Mouse (Mus musculus) forebrain, embryonic 15.5 days (tissue): ENCODE results near the gene Naa25. TPM values are rescaled to one million over a fixed set of nuclear protein-coding genes. Genes with fewer than 3 reads are reported as not detected.

Source experiments
- ATAC-seq: fragments of 200-750 bp; cut with Nextera tagmentation; replicated peaks from 2 replicates; pipeline ENCODE4 v1.8.0; 2017; ENCODE audit warnings: mild to moderate bottlenecking, moderate TSS enrichment, moderate library complexity
- H3K27ac ChIP-seq: fragments of 300-500 bp; sonication (generic); replicated peaks from 2 replicates; pipeline ENCODE4 v1.5.1; 2015; ENCODE audit warnings: mild to moderate bottlenecking, inconsistent platforms
- H3K27me3 ChIP-seq: fragments of 300-500 bp; sonication (generic); 2 replicates; pipeline ENCODE4 v1.6.1; 2015; ENCODE audit warnings: inconsistent platforms
- H3K36me3 ChIP-seq: fragments of 300-500 bp; sonication (generic); 2 replicates; pipeline ENCODE4 v1.6.1; 2015; ENCODE audit warnings: mild to moderate bottlenecking, inconsistent platforms
- H3K4me1 ChIP-seq: fragments of 300-500 bp; sonication (generic); 2 replicates; pipeline ENCODE4 v1.6.1; 2015; ENCODE audit warnings: inconsistent platforms
- H3K4me2 ChIP-seq: fragments of 300-500 bp; sonication (generic); replicated peaks from 2 replicates; pipeline ENCODE4 v1.6.1; 2015; ENCODE audit warnings: mild to moderate bottlenecking, inconsistent platforms
- H3K4me3 ChIP-seq: fragments of 300-500 bp; sonication (generic); 2 replicates; pipeline ENCODE4 v1.5.1; 2015; ENCODE audit warnings: mild to moderate bottlenecking, inconsistent platforms
- H3K9ac ChIP-seq: fragments of 300-500 bp; sonication (generic); replicated peaks from 2 replicates; pipeline ENCODE4 v1.6.1; 2015; ENCODE audit warnings: mild to moderate bottlenecking, inconsistent platforms
- H3K9me3 ChIP-seq: fragments of 300-500 bp; sonication (generic); 2 replicates; pipeline ENCODE4 v1.6.1; 2016; ENCODE audit warnings: inconsistent platforms
- WGBS: fragments of 180-500 bp; shearing (Covaris S2); methylation state at CpG from one replicate; pipeline ENCODE4 v1.1.7; 2015; ENCODE audit warnings: mixed read lengths; 5-methylcytosine and 5-hydroxymethylcytosine counted together
- polyA plus RNA-seq: library from polyadenylated mRNA; unstranded; fragments of >200 nt; fragmentation: Nextera tagmentation; extraction: Ambion mirVana; gene quantifications from 2 replicates; pipeline ENCODE4 v1.2.1, GENCODE M21; 2015

Naa25 gene
- polyA plus RNA-seq, 1 experiment from 2014 or later = 59.0 TPM

- peak overlapping the region; percentile 84 for H3K27ac ChIP-seq
- WGBS = 26% methylated on average over 10 of the region's 10 CpGs
- peak overlapping the region; percentile 81 for H3K9ac ChIP-seq
- H3K4me2 ChIP-seq = peak overlapping the region; percentile 78
- no peak for ATAC-seq
- H3K9me3 ChIP-seq = no peaks in the 10 kb centered on the region
- H3K4me1 ChIP-seq = peaks cover 33% of the 10 kb centered on the region
- H3K4me3 ChIP-seq = peak overlapping the region; percentile 84
- H3K36me3 ChIP-seq = peaks cover 24% of the 10 kb centered on the region
- H3K27me3 ChIP-seq = no peaks in the 10 kb centered on the region; the same call in 1 of the 2 replicates
Measured at GRCm38 (mm10) chr5:121383857-121384756, 13.6 kb upstream of the Naa25 start.

GRCm38 (mm10) chr5:121384757-121385460 lies 12.8 kb upstream of the Naa25 start:
- Histone ChIP-seq H3K4me2 (peak overlapping the region; percentile 78), H3K4me3 (peak overlapping the region; percentile 84), H3K27ac (peak overlapping the region; percentile 84), H3K4me1 (peaks cover 36% of the 10 kb centered on the region), H3K27me3 (no peaks in the 10 kb centered on the region; the same call in 1 of the 2 replicates), H3K9ac (peak overlapping the region; percentile 81), H3K36me3 (peaks cover 18% of the 10 kb centered on the region), H3K9me3 (no peaks in the 10 kb centered on the region)
- peak; percentile 63 for ATAC-seq
- WGBS = 2% methylated on average over 44 of the region's 47 CpGs

- H3K4me1 ChIP-seq = peaks cover 36% of the 10 kb centered on the region
- no peaks in the 10 kb centered on the region; the same call in 1 of the 2 replicates for H3K27me3 ChIP-seq
- ATAC-seq = peak; percentile 96
- no peaks in the 10 kb centered on the region for H3K9me3 ChIP-seq
- peaks cover 13% of the 10 kb centered on the region for H3K36me3 ChIP-seq
- peak within 1 kb of the TSS; percentile 78 for H3K4me2 ChIP-seq
- H3K9ac ChIP-seq = peak within 1 kb of the TSS; percentile 81
- H3K4me3 ChIP-seq = peak within 1 kb of the TSS; percentile 84
- peak within 1 kb of the TSS; percentile 84 for H3K27ac ChIP-seq
- WGBS = under 1% methylated on average over 36 of the region's 45 CpGs
Measured at GRCm38 (mm10) chr5:121385461-121386119, 12.1 kb upstream of the Naa25 start, which contains the start of gene Trafd1. Trafd1 (minus strand) TSS chr5:121385632.

- H3K4me3 ChIP-seq = peak overlapping the region; percentile 84
- WGBS = 35% methylated on average over 22 of the region's 22 CpGs
- H3K9ac ChIP-seq = peak overlapping the region; percentile 81
- H3K36me3 ChIP-seq = peaks cover 6% of the 10 kb centered on the region; the same call in 1 of the 2 replicates
- no peak for ATAC-seq
- H3K27ac ChIP-seq = peak overlapping the region; percentile 84; the same call in 1 of the 2 replicates
- no peaks in the 10 kb centered on the region for H3K9me3 ChIP-seq
- H3K27me3 ChIP-seq = no peaks in the 10 kb centered on the region; the same call in 1 of the 2 replicates
- peaks cover 36% of the 10 kb centered on the region for H3K4me1 ChIP-seq
- peak overlapping the region; percentile 78 for H3K4me2 ChIP-seq
Measured at GRCm38 (mm10) chr5:121386120-121386909, 11.4 kb upstream of the Naa25 start.

- WGBS = 76% methylated on average over 4 of the region's 4 CpGs
- ATAC-seq = no peak
- H3K36me3 ChIP-seq = no peaks in the 10 kb centered on the region
- no peaks in the 10 kb centered on the region; the same call in 1 of the 2 replicates for H3K27me3 ChIP-seq
- no peak overlapping the region for H3K27ac ChIP-seq
- H3K9me3 ChIP-seq = no peaks in the 10 kb centered on the region
- no peak overlapping the region for H3K9ac ChIP-seq
- H3K4me1 ChIP-seq = peaks cover 36% of the 10 kb centered on the region
- no peak overlapping the region for H3K4me3 ChIP-seq
- H3K4me2 ChIP-seq = no peak overlapping the region
Measured at GRCm38 (mm10) chr5:121387126-121387525, 10.6 kb upstream of the Naa25 start.

GRCm38 (mm10) chr5:121389106-121389505 lies 8.6 kb upstream of the Naa25 start:
- Histone ChIP-seq H3K27me3 (no peaks in the 10 kb centered on the region; the same call in 1 of the 2 replicates), H3K36me3 (no peaks in the 10 kb centered on the region), H3K4me1 (peaks cover 17% of the 10 kb centered on the region), H3K9me3 (no peaks in the 10 kb centered on the region), H3K4me3 (no peak overlapping the region), H3K27ac (no peak overlapping the region), H3K4me2 (no peak overlapping the region), H3K9ac (no peak overlapping the region)
- no peak for ATAC-seq
- 53% methylated on average over 7 of the region's 7 CpGs for WGBS

- ATAC-seq = no peak
- no peaks in the 10 kb centered on the region for H3K9me3 ChIP-seq
- no peaks in the 10 kb centered on the region for H3K36me3 ChIP-seq
- H3K9ac ChIP-seq = no peak overlapping the region
- H3K4me2 ChIP-seq = no peak overlapping the region
- no peak overlapping the region for H3K27ac ChIP-seq
- H3K4me3 ChIP-seq = no peak overlapping the region
- H3K27me3 ChIP-seq = no peaks in the 10 kb centered on the region; the same call in 1 of the 2 replicates
- peaks cover 11% of the 10 kb centered on the region for H3K4me1 ChIP-seq
Measured at GRCm38 (mm10) chr5:121389691-121390090, 8.0 kb upstream of the Naa25 start.

GRCm38 (mm10) chr5:121392667-121393380 lies 4.9 kb upstream of the Naa25 start:
- WGBS = 60% methylated on average over 16 of the region's 16 CpGs
- no peak overlapping the region for H3K4me3 ChIP-seq
- no peak overlapping the region for H3K9ac ChIP-seq
- ATAC-seq = no peak
- no peaks in the 10 kb centered on the region for H3K36me3 ChIP-seq
- peaks cover 8% of the 10 kb centered on the region; the same call in 1 of the 2 replicates for H3K4me1 ChIP-seq
- no peaks in the 10 kb centered on the region for H3K27me3 ChIP-seq
- no peak overlapping the region for H3K4me2 ChIP-seq
- no peak overlapping the region for H3K27ac ChIP-seq
- no peaks in the 10 kb centered on the region for H3K9me3 ChIP-seq

GRCm38 (mm10) chr5:121393402-121393801 lies 4.3 kb upstream of the Naa25 start:
- Histone ChIP-seq H3K27ac (no peak overlapping the region), H3K9ac (no peak overlapping the region), H3K4me1 (peaks cover 8% of the 10 kb centered on the region; the same call in 1 of the 2 replicates), H3K36me3 (no peaks in the 10 kb centered on the region), H3K4me3 (no peak overlapping the region), H3K9me3 (no peaks in the 10 kb centered on the region), H3K4me2 (no peak overlapping the region), H3K27me3 (no peaks in the 10 kb centered on the region)
- WGBS = 81% methylated on average over 3 of the region's 3 CpGs
- no peak for ATAC-seq

GRCm38 (mm10) chr5:121395621-121396020 lies 2.1 kb upstream of the Naa25 start:
- Histone ChIP-seq H3K27ac (no peak overlapping the region), H3K9me3 (no peaks in the 10 kb centered on the region), H3K27me3 (no peaks in the 10 kb centered on the region), H3K4me1 (peaks cover 19% of the 10 kb centered on the region), H3K4me2 (no peak overlapping the region), H3K9ac (no peak overlapping the region), H3K36me3 (no peaks in the 10 kb centered on the region), H3K4me3 (no peak overlapping the region)
- ATAC-seq = no peak
- WGBS = 84% methylated on average over 5 of the region's 5 CpGs
